24 mouse cellular contexts compared by ENCODE assay signal in the genomic region with DNA sequence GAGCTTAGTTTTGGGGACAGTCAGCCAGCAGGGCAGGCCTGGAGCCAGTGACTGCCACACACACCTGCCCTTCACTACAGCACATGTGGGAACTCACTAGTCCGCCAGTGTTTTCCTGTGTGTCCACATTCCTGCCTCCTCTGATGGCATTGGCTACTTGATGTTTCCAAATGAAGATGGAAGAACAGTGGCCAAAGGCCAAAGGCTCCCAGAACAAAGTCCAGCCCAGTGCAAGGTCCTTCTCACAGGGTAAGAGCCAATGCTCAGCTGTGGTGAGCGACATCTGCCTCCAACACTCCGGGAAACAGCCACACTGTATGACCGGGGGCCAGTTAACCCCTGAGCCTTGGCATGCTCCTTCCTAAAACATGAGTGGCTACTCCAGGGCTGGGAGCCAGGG. TPM values are rescaled to one million over a fixed set of nuclear protein-coding genes. Genes with fewer than 3 reads are reported as not detected.
A peak's percentile ranks its signal among the peaks of the same experiment; 100 is the strongest.
DNase-seq lines count a peak whose midpoint lies in the region; ATAC-seq and TF ChIP-seq lines count a peak whose summit lies in the region.
"Had no signal": no experiment of that assay in that cellular context is flagged by ENCODE, and none has a peak within 500 bp of the region (broad histone marks: within the 10 kb centered on the region; RNA-seq: fewer than 3 reads in every experiment).

No protein-coding gene starts in this region.

- H3K9ac ChIP-seq in heart, embryonic 15.5 days: no peak overlapping the region
- no peak overlapping the region for H3K9ac ChIP-seq in kidney, embryonic 16.5 days (replicated peaks; ENCODE audit: low read length)
- no peak overlapping the region for H3K9ac ChIP-seq in liver, postnatal 0 days (replicated peaks)
- H3K9ac ChIP-seq in liver, embryonic 12.5 days: no peak overlapping the region
- no peak overlapping the region for H3K9ac ChIP-seq in ES-E14 (ENCODE audit: insufficient read depth, low read depth, low read length, poor library complexity, severe bottlenecking)
- H3K9ac ChIP-seq: embryonic facial prominence, embryonic 12.5 days; forebrain, embryonic 13.5 days; forebrain, embryonic 15.5 days; forebrain, postnatal 0 days had no signal

- H3K4me1 ChIP-seq in heart, embryonic 15.5 days (replicated peaks): no peaks in the 10 kb centered on the region
- H3K4me1 ChIP-seq in kidney, embryonic 16.5 days (ENCODE audit: insufficient read depth, low read length): no peaks in the 10 kb centered on the region
- no peaks in the 10 kb centered on the region for H3K4me1 ChIP-seq in liver, postnatal 0 days (ENCODE audit: insufficient read depth)
- H3K4me1 ChIP-seq in liver, embryonic 12.5 days: no peaks in the 10 kb centered on the region
- no peaks in the 10 kb centered on the region for H3K4me1 ChIP-seq in ES-E14 (ENCODE audit: control insufficient read depth in 2 of 2, insufficient read depth in 2 of 2, low read length in 2 of 2, poor library complexity in 1 of 2)
- H3K4me1 ChIP-seq: embryonic facial prominence, embryonic 10.5 days; embryonic facial prominence, embryonic 12.5 days; forebrain, embryonic 13.5 days; forebrain, embryonic 15.5 days had no signal

- no peak overlapping the region for H3K4me2 ChIP-seq in heart, embryonic 15.5 days
- no peak overlapping the region for H3K4me2 ChIP-seq in kidney, embryonic 16.5 days (replicated peaks; ENCODE audit: low read depth, low read length)
- H3K4me2 ChIP-seq in liver, postnatal 0 days (ENCODE audit: low read depth, low read length): no peak overlapping the region
- H3K4me2 ChIP-seq in liver, embryonic 12.5 days: no peak overlapping the region
- H3K4me2 ChIP-seq: embryonic facial prominence, embryonic 12.5 days; forebrain, embryonic 13.5 days; forebrain, embryonic 15.5 days had no signal

- DNase-seq in heart, postnatal 4 days: no peak
- no peak for DNase-seq in kidney, adult 11 months
- peak; percentile 21 for DNase-seq in liver, postnatal 0 days
- no peak for DNase-seq in ES-E14 (ENCODE audit: low read depth, low spot score)
- no peak for DNase-seq in frontal cortex, postnatal 36 days (ENCODE audit: low spot score in 2 of 2)
- DNase-seq: adrenal gland, postnatal 10 days; adrenal gland, postnatal 25 days; cerebellum, adult 11-12 months; cerebellum, adult 2 months; cerebellum, adult 9-10 months; cerebellum, postnatal 10 days; cerebellum, postnatal 25 days; forebrain, postnatal 0 days had no signal

- H3K36me3 ChIP-seq in heart, embryonic 15.5 days: no peaks in the 10 kb centered on the region
- H3K36me3 ChIP-seq in kidney, embryonic 16.5 days (ENCODE audit: insufficient read depth, low read length): no peaks in the 10 kb centered on the region
- H3K36me3 ChIP-seq in liver, postnatal 0 days (replicated peaks; ENCODE audit: insufficient read depth, low read length): 0 out of 2 replicates have a peak, but pooled peaks cover 4% of the 10 kb centered on the region
- no peaks in the 10 kb centered on the region for H3K36me3 ChIP-seq in liver, embryonic 12.5 days
- H3K36me3 ChIP-seq in ES-E14 (ENCODE audit: control insufficient read depth, insufficient read depth, low read length, poor library complexity, severe bottlenecking): no peaks in the 10 kb centered on the region
- H3K36me3 ChIP-seq: G1E had no signal

- ATAC-seq in heart, embryonic 15.5 days (replicated peaks; ENCODE audit: insufficient number of reproducible peaks, insufficient read depth, low FRiP score, low read depth): 0 out of 2 replicates have a peak, but pooled peaks have one; percentile 4
- ATAC-seq in kidney, embryonic 16.5 days (ENCODE audit: low FRiP score, low TSS enrichment): 0 out of 2 replicates have a peak, but pooled peaks have one; percentile 32
- ATAC-seq in liver, postnatal 0 days: peak; percentile 88
- ATAC-seq in liver, embryonic 12.5 days: no peak
- ATAC-seq: activated CD4-positive, CD25-positive, alpha-beta regulatory T cell, adult 4 months; forebrain, embryonic 13.5 days; forebrain, embryonic 15.5 days; forebrain, postnatal 0 days; Patski had no signal

- in situ Hi-C loops in ES-E14 (cut with MboI; ENCODE audit: low sequenced_read_pairs in 2 of 2, unreplicated experiment in 2 of 2): no loop called here

- H3K27ac ChIP-seq in heart, embryonic 15.5 days: no peak overlapping the region
- no peak overlapping the region for H3K27ac ChIP-seq in kidney, embryonic 16.5 days (ENCODE audit: low read length)
- H3K27ac ChIP-seq in liver, postnatal 0 days (ENCODE audit: low read depth): no peak overlapping the region
- H3K27ac ChIP-seq in liver, embryonic 12.5 days: no peak overlapping the region
- peak overlapping the region; percentile 50; the same call in 1 of the 2 replicates for H3K27ac ChIP-seq in ES-E14 (ENCODE audit: insufficient read depth, low read depth, low read length, poor library complexity, severe bottlenecking)
- H3K27ac ChIP-seq: embryonic facial prominence, embryonic 10.5 days; embryonic facial prominence, embryonic 12.5 days; forebrain, embryonic 13.5 days; forebrain, embryonic 15.5 days had no signal

- H3K9me3 ChIP-seq in heart, embryonic 15.5 days (replicated peaks): no peaks in the 10 kb centered on the region
- no peaks in the 10 kb centered on the region for H3K9me3 ChIP-seq in kidney, embryonic 16.5 days (ENCODE audit: low read length)
- H3K9me3 ChIP-seq in liver, postnatal 0 days (ENCODE audit: low read length): no peaks in the 10 kb centered on the region
- no peaks in the 10 kb centered on the region for H3K9me3 ChIP-seq in liver, embryonic 12.5 days (replicated peaks)
- H3K9me3 ChIP-seq in ES-E14 (ENCODE audit: control insufficient read depth, insufficient read depth, low read depth, low read length): no peaks in the 10 kb centered on the region
- H3K9me3 ChIP-seq: embryonic facial prominence, embryonic 10.5 days; embryonic facial prominence, embryonic 12.5 days; forebrain, embryonic 13.5 days; forebrain, embryonic 15.5 days; G1E had no signal

- no peaks in the 10 kb centered on the region for H3K27me3 ChIP-seq in heart, embryonic 15.5 days
- H3K27me3 ChIP-seq in kidney, embryonic 16.5 days (ENCODE audit: insufficient read depth, low read length): no peaks in the 10 kb centered on the region
- H3K27me3 ChIP-seq in liver, postnatal 0 days (ENCODE audit: insufficient read depth, low read length): no peaks in the 10 kb centered on the region
- H3K27me3 ChIP-seq in liver, embryonic 12.5 days (replicated peaks): no peaks in the 10 kb centered on the region
- H3K27me3 ChIP-seq: embryonic facial prominence, embryonic 12.5 days; forebrain, embryonic 13.5 days; forebrain, embryonic 15.5 days; Patski had no signal

- WGBS in heart, embryonic 15.5 days: 81% methylated on average over 4 of the region's 4 CpGs
- 76% methylated on average over 4 of the region's 4 CpGs for WGBS in kidney, embryonic 16.5 days
- WGBS in liver, postnatal 0 days (ENCODE audit: insufficient replicate concordance): 73% methylated on average over 4 of the region's 4 CpGs
- WGBS in liver, embryonic 12.5 days (ENCODE audit: insufficient replicate concordance): 80% methylated on average over 4 of the region's 4 CpGs

- no peak overlapping the region for H3K4me3 ChIP-seq in heart, embryonic 15.5 days
- no peak overlapping the region for H3K4me3 ChIP-seq in kidney, embryonic 16.5 days (ENCODE audit: low read length)
- no peak overlapping the region for H3K4me3 ChIP-seq in liver, postnatal 0 days (ENCODE audit: low read depth, low read length)
- no peak overlapping the region for H3K4me3 ChIP-seq in liver, embryonic 12.5 days
- no peak overlapping the region for H3K4me3 ChIP-seq in ES-E14 (ENCODE audit: insufficient read depth in 1 of 2, low read depth in 1 of 2, low read length in 2 of 2, poor library complexity in 1 of 2, severe bottlenecking in 1 of 2)
- H3K4me3 ChIP-seq: embryonic facial prominence, embryonic 10.5 days; embryonic facial prominence, embryonic 12.5 days; forebrain, embryonic 13.5 days; forebrain, embryonic 15.5 days had no signal

- no peak for TF ChIP-seq CTCF in liver, postnatal 0 days (IDR thresholded peaks at IDR 0.05; ENCODE audit: low read depth)

- TF ChIP-seq EP300 in liver, postnatal 0 days (IDR thresholded peaks at IDR 0.05; ENCODE audit: low read depth): no peak

TF ChIP-seq in ES-E14, 5 proteins besides CTCF, POLR2A, EP300 and RAD21 (continues in another document):
- TF ChIP-seq CHD2 (IDR thresholded peaks at IDR 0.05; ENCODE audit: low read depth, low read length) (no peak), ZNF384 (IDR thresholded peaks at IDR 0.05; ENCODE audit: low read depth, low read length) (no peak)

RNA-seq across cellular contexts. Expression of gene Coq7, which starts 11.0 kb away (rescaled TPM):
- polyA plus RNA-seq in heart, embryonic 15.5 days (2015; fragmentation: Nextera tagmentation; extraction: Ambion mirVana): 153 TPM in 2 replicates
- total RNA-seq in heart, postnatal 4 days (2021): 100 to 1,000 TPM in 1 of 2 experiments, 10 to 100 TPM in 1; 99.7 to 112 TPM
- polyA plus RNA-seq in kidney, embryonic 16.5 days (2015; fragmentation: Nextera tagmentation; extraction: Ambion mirVana): 144 and 158 TPM in 2 replicates
- 53.1 and 53.4 TPM in 2 replicates for polyA plus RNA-seq in liver, postnatal 0 days (2015; fragmentation: Nextera tagmentation; extraction: Ambion mirVana)
- polyA plus RNA-seq in liver, embryonic 12.5 days (2016; fragmentation: Nextera tagmentation; extraction: Ambion mirVana): 62.9 and 64.4 TPM in 2 replicates
- total RNA-seq in ES-E14 (2012; rRNA removed): 56.1 and 63.7 TPM in 2 replicates

RNA-seq across cellular contexts. Expression of gene Tmc7, which starts 40.4 kb away (rescaled TPM):
- polyA plus RNA-seq in heart, embryonic 15.5 days (2015; fragmentation: Nextera tagmentation; extraction: Ambion mirVana): 1.6 and 2.1 TPM in 2 replicates
- 10 to 100 TPM in 1 of 2 experiments, 1 to 10 TPM in 1; 9.8 to 10.3 TPM for total RNA-seq in heart, postnatal 4 days (2021)
- polyA plus RNA-seq in kidney, embryonic 16.5 days (2015; fragmentation: Nextera tagmentation; extraction: Ambion mirVana): 2.3 and 2.6 TPM in 2 replicates
- 0.18 and 0.33 TPM in 2 replicates for polyA plus RNA-seq in liver, postnatal 0 days (2015; fragmentation: Nextera tagmentation; extraction: Ambion mirVana)
- polyA plus RNA-seq in liver, embryonic 12.5 days (2016; fragmentation: Nextera tagmentation; extraction: Ambion mirVana): 0.46 and 0.49 TPM in 2 replicates
- 2.7 and 2.9 TPM in 2 replicates for total RNA-seq in ES-E14 (2012; rRNA removed)
- total RNA-seq: G1E had no signal
- polyA plus RNA-seq: activated CD4-positive, CD25-positive, alpha-beta regulatory T cell, adult 4 months; C2C12; G1E had no signal

RNA-seq across cellular contexts. Expression of gene Itpripl2, which starts 52.4 kb away (rescaled TPM):
- 4.8 and 5.7 TPM in 2 replicates for polyA plus RNA-seq in heart, embryonic 15.5 days (2015; fragmentation: Nextera tagmentation; extraction: Ambion mirVana)
- total RNA-seq in heart, postnatal 4 days (2021): 10 to 100 TPM; 46.5 to 46.6 TPM
- polyA plus RNA-seq in kidney, embryonic 16.5 days (2015; fragmentation: Nextera tagmentation; extraction: Ambion mirVana): 3.8 and 4.7 TPM in 2 replicates
- polyA plus RNA-seq in liver, postnatal 0 days (2015; fragmentation: Nextera tagmentation; extraction: Ambion mirVana): 1.3 TPM in 2 replicates
- polyA plus RNA-seq in liver, embryonic 12.5 days (2016; fragmentation: Nextera tagmentation; extraction: Ambion mirVana): 1.2 and 1.3 TPM in 2 replicates
- total RNA-seq in ES-E14 (2012; rRNA removed): 3.3 and 9.7 TPM in 2 replicates
- polyA plus RNA-seq: G1E had no signal

RNA-seq across cellular contexts. Expression of gene Tmc5, which starts 53.0 kb away (rescaled TPM):
- polyA plus RNA-seq in heart, embryonic 15.5 days (2015; fragmentation: Nextera tagmentation; extraction: Ambion mirVana): 0.19 and 0.87 TPM in 2 replicates
- 1 to 10 TPM in 1 of 2 experiments, under 1 TPM in 1; 0.69 to 1.1 TPM for total RNA-seq in heart, postnatal 4 days (2021)
- polyA plus RNA-seq in kidney, embryonic 16.5 days (2015; fragmentation: Nextera tagmentation; extraction: Ambion mirVana): 0.27 and 0.36 TPM in 2 replicates
- 0.02 and 0.05 TPM in 2 replicates for polyA plus RNA-seq in liver, postnatal 0 days (2015; fragmentation: Nextera tagmentation; extraction: Ambion mirVana)
- polyA plus RNA-seq in liver, embryonic 12.5 days (2016; fragmentation: Nextera tagmentation; extraction: Ambion mirVana): not detected in 2 replicates
- total RNA-seq in ES-E14 (2012; rRNA removed): 0.80 and 0.90 TPM in 2 replicates
- polyA plus RNA-seq: activated CD4-positive, CD25-positive, alpha-beta regulatory T cell, adult 4 months; C2C12; embryonic facial prominence, embryonic 10.5 days; G1E; Patski had no signal
